Mouse (Mus musculus): ENCODE measurements around the gene Pkdrej.

GRCm38 (mm10) chr15:85774419-85774818, 47.1 kb downstream of the Pkdrej start:
- TF ChIP-seq CTCF (IDR thresholded peaks at IDR 0.05; ENCODE audit: extremely low read depth, insufficient read depth, insufficient read length, insufficient replicate concordance) (no peak), POLR2A (IDR thresholded peaks at IDR 0.05; ENCODE audit: low read depth, low read length) (no peak)
